Mouse (Mus musculus) embryonic facial prominence, embryonic 14.5 days (tissue): ENCODE results near the gene Rims4. TPM values are rescaled to one million over a fixed set of nuclear protein-coding genes. Genes with fewer than 3 reads are reported as not detected.

Experiments used
- ATAC-seq: fragments of 200-750 bp; cut with Nextera tagmentation; 2 replicates; pipeline ENCODE4 v1.8.0; 2017; ENCODE audit warnings: low read depth, moderate number of reproducible peaks, moderate TSS enrichment
- DNase-seq: peaks from one replicate; pipeline ENCODE4 v3.0.0-alpha.2; 2015; ENCODE audit warnings: low spot score
- H3K27ac ChIP-seq: fragments of 300-500 bp; sonication (generic); replicated peaks from 2 replicates; pipeline ENCODE4 v1.5.1; 2014; ENCODE audit warnings: low read depth, mild to moderate bottlenecking, low read length, moderate library complexity
- H3K27me3 ChIP-seq: fragments of 300-500 bp; sonication (generic); replicated peaks from 2 replicates; pipeline ENCODE4 v1.6.1; 2014; ENCODE audit warnings: low read length; ENCODE audit not compliant: control insufficient read depth, insufficient read depth
- H3K36me3 ChIP-seq: fragments of 300-500 bp; sonication (generic); 2 replicates; pipeline ENCODE4 v1.6.1; 2014; ENCODE audit warnings: low read length, mixed read lengths; ENCODE audit not compliant: control insufficient read depth, insufficient read depth
- H3K4me1 ChIP-seq: fragments of 300-500 bp; sonication (generic); 2 replicates; pipeline ENCODE4 v1.6.1; 2014; ENCODE audit warnings: antibody characterized with exemption, low read length; ENCODE audit not compliant: control insufficient read depth, insufficient read depth
- H3K4me2 ChIP-seq: fragments of 300-500 bp; sonication (generic); 2 replicates; pipeline ENCODE4 v1.6.1; 2014; ENCODE audit warnings: low read depth, mild to moderate bottlenecking, low read length, moderate library complexity, mixed read lengths
- H3K4me3 ChIP-seq: fragments of 300-500 bp; sonication (generic); 2 replicates; pipeline ENCODE4 v1.5.1; 2014; ENCODE audit warnings: low read depth, mild to moderate bottlenecking, low read length
- H3K9ac ChIP-seq: fragments of 300-500 bp; sonication (generic); 2 replicates; pipeline ENCODE4 v1.6.1; 2014; ENCODE audit warnings: low read depth, mild to moderate bottlenecking, low read length, moderate library complexity, mixed read lengths
- H3K9me3 ChIP-seq: fragments of 300-500 bp; sonication (generic); 2 replicates; pipeline ENCODE4 v1.6.1; 2016; ENCODE audit warnings: low read length; ENCODE audit not compliant: control insufficient read depth
- WGBS: fragments of 180-500 bp; shearing (Covaris S2); extraction: QIAGEN DNeasy Blood & Tissue Kit; methylation state at CpG from one replicate; pipeline ENCODE4 v1.1.7; 2014; 5-methylcytosine and 5-hydroxymethylcytosine counted together
- polyA plus RNA-seq: library from polyadenylated mRNA; unstranded; fragments of >200 nt; fragmentation: Nextera tagmentation; extraction: Ambion mirVana; gene quantifications from 2 replicates; pipeline ENCODE4 v1.2.1, GENCODE M21; 2014

Gene Rims4
- polyA plus RNA-seq, 1 experiment from 2014 or later, result 0.32 TPM

DNA sequence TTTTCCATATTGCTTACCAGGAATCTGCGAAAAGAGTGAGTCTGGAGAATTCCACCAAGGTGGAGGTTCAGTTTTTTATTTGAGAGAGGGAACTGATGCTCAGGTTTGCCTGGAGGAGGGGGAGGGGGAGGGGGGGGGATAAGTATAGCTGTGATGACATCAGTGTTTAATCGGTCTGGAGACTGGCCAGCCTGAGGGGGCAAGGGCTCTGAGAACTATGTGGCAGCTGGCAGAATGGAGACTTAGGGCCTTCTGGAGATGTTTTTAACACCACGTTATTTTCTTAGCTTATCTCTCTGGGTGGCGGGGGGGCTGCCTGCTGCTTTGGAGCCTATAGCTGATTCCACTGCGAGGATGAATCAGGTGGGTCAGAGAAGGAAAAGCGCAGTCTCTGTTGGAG is 24.6 kb upstream of the Rims4 start:
- ATAC-seq (no peak), DNase-seq (no peak)
- Histone ChIP-seq H3K36me3 (no peaks in the 10 kb centered on the region), H3K4me2 (no peak overlapping the region), H3K9me3 (no peaks in the 10 kb centered on the region), H3K27ac (no peak overlapping the region), H3K9ac (no peak overlapping the region), H3K27me3 (peaks cover 6% of the 10 kb centered on the region; the same call in 1 of the 2 replicates), H3K4me1 (no peaks in the 10 kb centered on the region), H3K4me3 (no peak overlapping the region)
- WGBS, result 58% methylated on average over 6 of the region's 6 CpGs

DNA sequence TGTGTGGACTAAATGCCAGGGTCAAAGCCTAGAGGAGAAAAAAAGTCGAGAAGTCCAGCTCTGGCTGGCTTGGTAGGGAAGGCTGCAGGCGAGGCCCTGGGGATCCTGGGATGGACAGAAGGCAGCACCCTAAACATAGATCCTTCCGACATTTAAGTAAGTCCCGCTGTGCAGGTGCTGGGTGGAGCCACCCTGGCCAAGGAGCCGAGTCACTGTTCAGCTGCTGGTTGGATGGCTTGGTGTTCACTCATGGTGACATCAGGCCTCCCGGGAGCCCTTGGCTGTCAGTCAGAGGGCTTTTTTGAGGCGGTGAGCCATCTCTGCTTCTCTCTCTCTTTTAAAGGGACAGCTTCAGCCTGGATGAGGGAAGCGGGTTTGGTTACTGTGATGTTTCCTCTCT is 21.0 kb upstream of the Rims4 start:
- Histone ChIP-seq H3K4me3 (no peak overlapping the region), H3K9me3 (no peaks in the 10 kb centered on the region), H3K4me2 (no peak overlapping the region), H3K9ac (no peak overlapping the region), H3K27ac (no peak overlapping the region), H3K4me1 (no peaks in the 10 kb centered on the region), H3K27me3 (peaks cover 6% of the 10 kb centered on the region; the same call in 1 of the 2 replicates), H3K36me3 (no peaks in the 10 kb centered on the region)
- no peak for ATAC-seq
- peak; percentile 17 for DNase-seq
- 28% methylated on average over 8 of the region's 8 CpGs for WGBS

DNA sequence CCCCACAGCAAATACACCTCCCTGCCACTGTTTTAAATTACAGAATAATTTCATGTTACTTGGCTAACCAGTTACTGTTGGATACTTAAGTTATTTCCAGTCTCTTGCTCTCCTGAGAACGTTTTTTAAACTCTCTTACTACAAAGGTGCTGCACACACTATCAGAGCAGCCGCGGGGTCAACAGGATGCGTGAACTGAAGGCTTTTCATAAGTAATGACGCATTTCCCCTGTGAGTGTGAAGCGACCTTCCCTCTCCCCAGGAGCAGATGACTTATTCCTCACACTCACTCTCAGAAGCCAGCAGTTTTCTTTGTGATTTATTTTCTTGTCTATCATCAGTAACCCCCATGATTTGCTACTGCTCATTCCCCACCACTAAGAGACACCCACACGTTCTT is 13.7 kb upstream of the Rims4 start:
- no peak overlapping the region for H3K27ac ChIP-seq
- ATAC-seq, result no peak
- 0 out of 2 replicates have a peak, but pooled peaks cover 3% of the 10 kb centered on the region for H3K9me3 ChIP-seq
- no peaks in the 10 kb centered on the region for H3K27me3 ChIP-seq
- WGBS, result 49% methylated on average over 7 of the region's 7 CpGs
- H3K4me3 ChIP-seq, result no peak overlapping the region
- no peaks in the 10 kb centered on the region for H3K36me3 ChIP-seq
- no peak overlapping the region for H3K9ac ChIP-seq
- no peak overlapping the region for H3K4me2 ChIP-seq
- H3K4me1 ChIP-seq, result no peaks in the 10 kb centered on the region
- no peak for DNase-seq

DNA sequence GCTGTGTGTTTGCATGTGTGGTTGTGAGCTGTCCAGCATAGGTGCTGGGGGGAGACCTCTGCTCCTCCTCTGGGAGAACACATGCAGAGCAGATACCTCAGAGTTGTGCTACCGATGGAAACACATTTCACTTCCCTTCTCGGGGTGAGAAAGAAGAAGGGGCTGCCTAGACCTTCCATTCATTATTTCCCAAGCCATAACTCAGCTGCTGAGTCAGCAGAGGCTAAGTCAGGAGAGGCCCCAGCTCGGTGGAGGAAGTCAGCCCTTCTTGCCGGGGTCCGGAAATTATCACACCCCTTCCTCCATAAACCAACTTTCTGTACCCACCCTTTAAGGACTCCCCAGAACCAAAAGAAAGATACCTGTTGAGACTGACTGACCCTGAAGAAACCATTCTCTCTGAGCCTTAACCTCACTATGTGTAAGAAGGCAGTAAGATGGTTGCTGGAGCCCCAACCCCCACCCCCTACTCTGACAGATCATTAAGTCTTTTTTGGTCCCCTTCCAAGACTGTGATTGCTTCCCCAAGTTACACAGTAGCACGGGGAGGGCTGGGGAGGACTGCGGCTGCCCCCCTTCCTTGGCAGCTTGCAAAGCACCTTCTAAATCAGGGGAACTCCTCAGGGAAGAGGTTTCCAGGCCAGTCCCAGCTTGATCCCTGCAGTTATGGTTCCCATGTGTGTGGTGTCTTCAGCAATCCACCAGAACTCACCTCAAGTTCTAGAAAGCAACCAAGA is 10.1 kb upstream of the Rims4 start:
- Histone ChIP-seq H3K9ac (no peak overlapping the region), H3K27me3 (no peaks in the 10 kb centered on the region), H3K4me3 (no peak overlapping the region), H3K27ac (no peak overlapping the region), H3K36me3 (no peaks in the 10 kb centered on the region), H3K9me3 (0 out of 2 replicates have a peak, but pooled peaks cover 3% of the 10 kb centered on the region), H3K4me2 (no peak overlapping the region), H3K4me1 (no peaks in the 10 kb centered on the region)
- DNase-seq (no peak), ATAC-seq (no peak)
- 61% methylated on average over 7 of the region's 7 CpGs for WGBS

DNA sequence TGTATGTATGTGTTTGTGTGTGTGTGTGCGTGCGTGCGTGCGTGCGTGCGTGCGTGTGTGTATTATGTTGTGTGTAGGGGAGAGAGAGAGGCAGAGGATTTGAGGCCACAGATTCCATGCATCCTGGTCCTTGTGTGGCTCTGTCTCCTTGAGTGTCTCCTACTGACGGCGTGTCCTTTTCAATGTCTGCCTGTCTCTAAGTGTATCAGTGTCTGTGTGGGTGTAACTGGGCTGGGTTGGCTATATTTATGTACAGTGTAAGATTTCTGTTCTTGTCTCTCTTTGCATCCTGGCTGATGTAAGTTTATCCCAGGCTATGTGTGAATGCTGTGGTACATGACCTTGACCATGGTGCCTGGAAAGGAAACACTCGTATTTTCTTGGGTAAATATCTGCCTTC is 6.6 kb upstream of the Rims4 start:
- ATAC-seq (no peak), DNase-seq (no peak)
- Histone ChIP-seq H3K27me3 (peaks cover 22% of the 10 kb centered on the region), H3K9ac (no peak overlapping the region), H3K4me1 (no peaks in the 10 kb centered on the region), H3K27ac (no peak overlapping the region), H3K9me3 (no peaks in the 10 kb centered on the region), H3K36me3 (no peaks in the 10 kb centered on the region), H3K4me2 (no peak overlapping the region), H3K4me3 (no peak overlapping the region)
- 90% methylated on average over 10 of the region's 10 CpGs for WGBS

DNA sequence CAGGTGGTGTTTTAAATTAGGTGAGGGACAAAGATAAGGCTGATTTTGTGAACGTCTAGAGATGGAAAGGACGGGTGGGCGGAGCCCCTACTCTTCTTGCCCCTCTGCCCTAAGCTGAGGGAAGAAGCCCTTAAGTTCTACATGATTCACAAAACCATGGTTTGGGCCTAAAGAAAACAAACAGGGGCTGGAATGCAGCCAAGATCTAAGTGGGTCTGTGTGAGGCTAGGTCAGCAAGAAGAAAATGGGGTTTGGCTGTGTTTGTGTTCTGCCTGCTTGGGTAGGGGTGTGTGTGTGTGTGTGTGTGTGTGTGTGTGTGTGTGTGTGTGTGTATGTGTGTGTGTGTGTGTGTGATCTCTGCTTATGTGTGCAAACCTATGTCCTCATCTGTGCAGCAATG is 6.0 kb upstream of the Rims4 start:
- Histone ChIP-seq H3K27ac (no peak overlapping the region), H3K4me2 (no peak overlapping the region), H3K36me3 (no peaks in the 10 kb centered on the region), H3K4me1 (no peaks in the 10 kb centered on the region), H3K4me3 (no peak overlapping the region), H3K9me3 (no peaks in the 10 kb centered on the region), H3K9ac (no peak overlapping the region), H3K27me3 (peaks cover 27% of the 10 kb centered on the region)
- DNase-seq (peak; percentile 27), ATAC-seq (0 out of 2 replicates have a peak, but pooled peaks have one; percentile 22)
- 58% methylated on average over 3 of the region's 3 CpGs for WGBS

DNA sequence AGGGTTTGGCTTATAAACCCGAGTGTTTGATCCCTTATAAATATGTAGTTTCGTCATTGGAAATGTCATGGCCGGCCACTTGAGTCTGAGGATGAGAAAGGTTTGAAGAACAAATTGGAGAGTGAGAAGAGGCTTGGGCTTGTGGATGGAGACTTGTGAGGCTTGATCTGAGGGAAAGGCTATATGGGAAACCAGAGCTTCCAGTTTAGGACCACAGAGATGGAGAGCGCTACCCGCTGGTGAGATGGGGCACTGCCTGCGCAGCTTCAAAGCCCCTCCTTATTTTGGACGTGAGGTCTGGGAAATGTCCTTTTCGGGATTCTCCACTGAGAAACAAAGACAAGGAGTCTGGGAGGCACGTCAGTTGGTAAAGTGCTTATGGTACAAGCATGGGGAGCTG is 4.6 kb upstream of the Rims4 start:
- no peak overlapping the region for H3K4me3 ChIP-seq
- no peak overlapping the region for H3K27ac ChIP-seq
- no peak for ATAC-seq
- H3K27me3 ChIP-seq, result peaks cover 40% of the 10 kb centered on the region
- no peaks in the 10 kb centered on the region for H3K36me3 ChIP-seq
- H3K9ac ChIP-seq, result no peak overlapping the region
- DNase-seq, result no peak
- no peak overlapping the region for H3K4me2 ChIP-seq
- no peaks in the 10 kb centered on the region for H3K9me3 ChIP-seq
- WGBS, result 61% methylated on average over 9 of the region's 9 CpGs
- H3K4me1 ChIP-seq, result no peaks in the 10 kb centered on the region

DNA sequence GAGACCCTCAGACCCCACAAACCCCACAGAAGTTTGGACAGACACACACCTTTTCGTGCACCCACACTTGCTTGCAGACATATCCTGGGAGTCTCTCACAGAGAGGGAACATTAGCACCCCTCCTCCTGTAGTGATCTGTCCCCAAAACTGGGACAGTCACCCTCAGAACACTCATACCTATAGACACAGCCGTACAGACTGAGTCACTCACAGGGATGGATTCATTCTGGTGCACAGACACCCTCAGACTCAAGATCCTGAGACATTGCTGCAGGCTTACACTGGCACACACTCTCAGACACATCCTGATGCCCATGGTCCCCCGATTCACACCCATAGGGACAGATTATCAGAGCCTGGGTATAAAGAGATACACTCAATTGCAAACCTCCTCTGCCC is 1.1 kb upstream of the Rims4 start:
- WGBS, result 72% methylated on average over 3 of the region's 3 CpGs
- DNase-seq, result no peak
- Histone ChIP-seq H3K4me1 (no peaks in the 10 kb centered on the region), H3K4me3 (no peak overlapping the region), H3K9me3 (no peaks in the 10 kb centered on the region), H3K9ac (no peak overlapping the region), H3K27ac (no peak overlapping the region), H3K4me2 (peak overlapping the region; percentile 96; the same call in 1 of the 2 replicates), H3K36me3 (no peaks in the 10 kb centered on the region), H3K27me3 (peaks cover 74% of the 10 kb centered on the region)
- no peak for ATAC-seq

DNA sequence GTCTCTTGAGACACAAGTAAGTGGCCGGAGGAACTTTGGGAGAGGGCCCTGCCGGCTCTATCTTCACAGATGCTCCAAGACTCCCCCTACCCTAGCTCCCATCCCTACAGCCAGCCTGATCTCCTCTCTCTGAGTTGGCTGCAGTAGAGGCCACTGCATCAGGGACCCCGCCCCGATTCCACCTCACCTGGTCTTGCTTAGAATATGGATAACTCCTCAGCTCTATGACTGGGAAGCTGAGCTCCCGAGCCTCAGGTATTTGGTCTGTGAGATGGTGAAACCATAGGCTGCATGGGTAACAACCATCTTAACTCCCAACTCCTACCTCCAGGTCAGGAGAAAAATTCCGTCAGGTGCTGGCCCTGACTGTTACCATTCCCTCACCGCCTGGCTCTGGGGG is 1.8 kb downstream of the Rims4 start:
- Histone ChIP-seq H3K4me2 (no peak overlapping the region), H3K9me3 (no peaks in the 10 kb centered on the region), H3K36me3 (no peaks in the 10 kb centered on the region), H3K9ac (no peak overlapping the region), H3K4me1 (0 out of 2 replicates have a peak, but pooled peaks cover 4% of the 10 kb centered on the region), H3K4me3 (no peak overlapping the region), H3K27ac (no peak overlapping the region), H3K27me3 (peaks cover 86% of the 10 kb centered on the region)
- 65% methylated on average over 7 of the region's 7 CpGs for WGBS
- ATAC-seq (no peak), DNase-seq (no peak)
